Mouse (Mus musculus): ENCODE data around the gene Psrc1. TPM values are rescaled to one million over a fixed set of nuclear protein-coding genes. Genes with fewer than 3 reads are reported as not detected.

The Psrc1 gene
- total RNA-seq, 2 experiments from 2014 or later: 18.9 to 21.2 TPM

GRCm38 (mm10) chr3:108364270-108364995 is 19.2 kb upstream of the Psrc1 start, which contains the start of gene Mybphl:
Gene Mybphl, plus strand, starts transcription at chr3:108364911.
- no peak for TF ChIP-seq CTCF (IDR thresholded peaks at IDR 0.05)
- DNase-seq (ENCODE audit: extremely low spot score in 1 of 2, low spot score in 2 of 2): no peak
- Histone ChIP-seq H3K4me3 (no peak within 1 kb of the TSS), H3K27ac (peak within 1 kb of the TSS; percentile 48; the same call in 1 of the 2 replicates)
- intact Hi-C loops (cut with DNase I): no loop called here

GRCm38 (mm10) chr3:108367173-108367572 is 16.5 kb upstream of the Psrc1 start:
- no peak overlapping the region for H3K27ac ChIP-seq
- intact Hi-C loops (cut with DNase I): no loop called here
- no peak; the same call in 1 of the 2 replicates for TF ChIP-seq CTCF (IDR thresholded peaks at IDR 0.05)
- no peak overlapping the region for H3K4me3 ChIP-seq
- DNase-seq (ENCODE audit: extremely low spot score in 1 of 2, low spot score in 2 of 2): no peak

GRCm38 (mm10) chr3:108367828-108368227 is 15.8 kb upstream of the Psrc1 start:
- Histone ChIP-seq H3K27ac (no peak overlapping the region), H3K4me3 (no peak overlapping the region)
- DNase-seq (ENCODE audit: extremely low spot score in 1 of 2, low spot score in 2 of 2): no peak
- intact Hi-C loops (cut with DNase I): no loop called here
- TF ChIP-seq CTCF (IDR thresholded peaks at IDR 0.05): no peak

- H3K27ac ChIP-seq: no peak overlapping the region
- no peak overlapping the region for H3K4me3 ChIP-seq
- DNase-seq (ENCODE audit: extremely low spot score in 1 of 2, low spot score in 2 of 2): no peak
- intact Hi-C loops (cut with DNase I): no loop called here
- no peak for TF ChIP-seq CTCF (IDR thresholded peaks at IDR 0.05)
Observed at GRCm38 (mm10) chr3:108368721-108369120, 14.9 kb upstream of the Psrc1 start.

- intact Hi-C loops (cut with DNase I): no loop called here
Observed at GRCm38 (mm10) chr3:108372274-108372673, 11.4 kb upstream of the Psrc1 start.

GRCm38 (mm10) chr3:108372691-108373090 is 10.9 kb upstream of the Psrc1 start:
- TF ChIP-seq CTCF (IDR thresholded peaks at IDR 0.05): no peak
- intact Hi-C loops (cut with DNase I): no loop called here
- DNase-seq (ENCODE audit: extremely low spot score in 1 of 2, low spot score in 2 of 2): no peak
- Histone ChIP-seq H3K4me3 (no peak overlapping the region), H3K27ac (no peak overlapping the region)

More at GRCm38 (mm10) chr3:108372274-108372673, 11.4 kb upstream of the Psrc1 start:
- Histone ChIP-seq H3K27ac (no peak overlapping the region), H3K4me3 (no peak overlapping the region)
- DNase-seq (ENCODE audit: extremely low spot score in 1 of 2, low spot score in 2 of 2): no peak
- TF ChIP-seq CTCF (IDR thresholded peaks at IDR 0.05): no peak

- Histone ChIP-seq H3K4me3 (no peak overlapping the region), H3K27ac (peak overlapping the region; percentile 49)
- intact Hi-C loops (cut with DNase I): no loop called here
- TF ChIP-seq CTCF (IDR thresholded peaks at IDR 0.05): no peak
- no peak for DNase-seq (ENCODE audit: extremely low spot score in 1 of 2, low spot score in 2 of 2)
Observed at GRCm38 (mm10) chr3:108378875-108379663, 4.6 kb upstream of the Psrc1 start.

GRCm38 (mm10) chr3:108380695-108381094 is 2.9 kb upstream of the Psrc1 start:
- intact Hi-C loops (cut with DNase I): loop anchor here (5.0 kb wide), 1 partner anchor 83 kb away; no protein-coding TSS in a partner anchor
- no peak for DNase-seq (ENCODE audit: extremely low spot score in 1 of 2, low spot score in 2 of 2)
- TF ChIP-seq CTCF (IDR thresholded peaks at IDR 0.05): peak; percentile 5
- Histone ChIP-seq H3K4me3 (no peak overlapping the region), H3K27ac (peak overlapping the region; percentile 50)

GRCm38 (mm10) chr3:108381945-108382875 is 1.4 kb upstream of the Psrc1 start:
- no peak for DNase-seq (ENCODE audit: extremely low spot score in 1 of 2, low spot score in 2 of 2)
- no peak for TF ChIP-seq CTCF (IDR thresholded peaks at IDR 0.05)
- H3K27ac ChIP-seq: peak overlapping the region; percentile 84
- intact Hi-C loops (cut with DNase I): loop anchor here (2.0 to 5.0 kb wide), 2 partner anchors 23 to 85 kb away; no protein-coding TSS in a partner anchor
- 0 out of 2 replicates have a peak overlapping the region, but pooled peaks have one; percentile 0 for H3K4me3 ChIP-seq

GRCm38 (mm10) chr3:108384425-108384824 is 786 bp downstream of the Psrc1 start:
- peak overlapping the region; percentile 65 for H3K4me3 ChIP-seq

GRCm38 (mm10) chr3:108386186-108386585 is 2.5 kb downstream of the Psrc1 start:
- H3K4me3 ChIP-seq: no peak overlapping the region
- H3K27ac ChIP-seq: peak overlapping the region; percentile 83
- intact Hi-C loops (cut with DNase I): loop anchor here (5.0 kb wide), 1 partner anchor 219 kb away; no protein-coding TSS in a partner anchor
- DNase-seq (ENCODE audit: extremely low spot score in 1 of 2, low spot score in 2 of 2): peak; percentile 53 to 76
- TF ChIP-seq CTCF (IDR thresholded peaks at IDR 0.05): no peak

More at GRCm38 (mm10) chr3:108384425-108384824, 786 bp downstream of the Psrc1 start:
- intact Hi-C loops (cut with DNase I): loop anchor here (5.0 kb wide), 1 partner anchor 87 kb away; no protein-coding TSS in a partner anchor
- TF ChIP-seq CTCF (IDR thresholded peaks at IDR 0.05): no peak
- DNase-seq (ENCODE audit: extremely low spot score in 1 of 2, low spot score in 2 of 2): no peak
- H3K27ac ChIP-seq: peak overlapping the region; percentile 82

Measured in left cerebral cortex, adult 2 months (tissue).